Mouse (Mus musculus) activated CD4-positive, CD25-positive, alpha-beta regulatory T cell, adult 4 months (primary cell): ENCODE measurements around the gene Wbp1l. TPM values are rescaled to one million over a fixed set of nuclear protein-coding genes. Genes with fewer than 3 reads are reported as not detected.

Experiments
- ATAC-seq: one replicate; pipeline ENCODE4 v1.8.0; 2017
- polyA plus RNA-seq, 2 experiments: library from polyadenylated mRNA; unstranded; fragments of 100-300 nt; shearing (Covaris generic); gene quantifications; one replicate each; pipeline ENCODE4 v1.2.1; 2017

Wbp1l gene
- polyA plus RNA-seq, 2 experiments from 2014 or later, result 19.7 to 20.0 TPM

DNA sequence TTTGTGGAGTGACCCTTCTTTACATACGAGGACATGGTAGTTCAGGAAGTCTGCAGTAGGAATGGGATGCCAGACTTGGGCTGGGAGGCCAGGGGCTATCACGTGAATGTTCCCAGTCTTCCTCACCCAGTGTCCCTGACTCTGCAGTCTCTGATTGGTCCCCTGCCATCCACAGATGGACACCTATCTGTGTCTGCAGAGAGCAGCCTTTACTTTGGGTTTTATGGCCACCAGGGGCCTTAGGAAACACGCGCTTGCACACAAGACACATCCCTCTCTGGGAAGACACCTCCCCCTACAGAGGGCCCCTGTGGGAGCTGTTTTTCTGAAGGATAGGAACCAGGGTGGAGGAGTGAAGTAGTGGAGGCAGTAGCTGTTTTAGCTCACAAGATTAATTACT is 62.6 kb downstream of the Wbp1l start:
- no peak for ATAC-seq

DNA sequence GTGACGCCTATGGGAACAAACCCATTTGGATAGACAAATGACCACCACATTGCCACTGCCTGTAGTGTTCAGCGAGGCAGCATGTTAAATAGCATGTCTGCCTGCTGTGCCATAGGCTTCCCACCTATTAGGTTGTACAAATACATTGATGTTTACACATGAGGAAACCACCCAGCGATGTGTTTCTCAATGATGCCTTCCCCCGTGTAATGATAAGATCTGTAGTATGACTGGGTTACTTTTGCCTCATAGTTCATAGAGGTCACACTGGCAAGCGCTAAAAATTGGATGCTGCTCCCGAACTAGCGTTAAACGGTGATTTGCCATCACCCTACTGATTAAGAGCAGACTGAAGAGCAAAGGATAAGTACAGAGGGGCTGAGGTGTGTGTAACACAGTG is 63.3 kb downstream of the Wbp1l start:
- ATAC-seq, result no peak

DNA sequence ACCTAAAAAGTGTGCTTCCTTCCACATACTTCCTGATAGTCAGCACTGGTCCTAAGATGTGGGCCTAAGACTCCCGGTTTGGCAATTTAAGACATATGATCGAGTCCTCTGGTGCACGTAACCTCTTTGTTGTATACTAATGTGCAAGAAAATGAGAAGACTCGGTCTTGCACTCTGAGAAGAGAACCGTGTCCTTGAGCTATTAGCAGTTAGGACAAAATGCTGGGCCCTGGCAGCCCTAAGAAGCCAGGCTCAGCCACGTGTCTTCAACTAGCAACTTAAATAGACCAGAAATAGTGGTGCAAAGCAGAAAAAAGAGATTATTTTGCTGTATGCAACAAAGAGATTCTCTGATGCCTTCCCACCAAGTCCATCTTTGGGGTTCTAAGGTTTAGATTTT is 63.9 kb downstream of the Wbp1l start:
- ATAC-seq, result no peak

DNA sequence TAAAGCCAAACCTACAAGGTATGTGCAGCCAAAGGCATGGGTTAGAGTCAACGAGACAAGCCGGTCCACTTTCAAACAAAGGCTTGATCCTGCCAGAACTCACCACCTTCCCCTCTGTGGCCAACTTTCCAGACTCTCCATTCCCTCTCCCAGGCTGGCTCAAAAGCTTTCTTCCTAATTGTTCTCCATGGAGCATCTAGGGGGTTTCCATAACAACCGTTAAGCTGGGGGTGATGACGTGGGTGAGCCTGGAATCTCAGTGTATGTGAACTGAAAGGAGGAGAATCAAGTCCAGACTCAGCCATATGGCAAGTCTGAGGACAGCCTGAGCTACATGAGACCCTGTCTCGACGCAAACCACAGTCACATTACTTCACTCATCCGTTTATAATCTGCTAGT is 66.6 kb downstream of the Wbp1l start:
- no peak for ATAC-seq

DNA sequence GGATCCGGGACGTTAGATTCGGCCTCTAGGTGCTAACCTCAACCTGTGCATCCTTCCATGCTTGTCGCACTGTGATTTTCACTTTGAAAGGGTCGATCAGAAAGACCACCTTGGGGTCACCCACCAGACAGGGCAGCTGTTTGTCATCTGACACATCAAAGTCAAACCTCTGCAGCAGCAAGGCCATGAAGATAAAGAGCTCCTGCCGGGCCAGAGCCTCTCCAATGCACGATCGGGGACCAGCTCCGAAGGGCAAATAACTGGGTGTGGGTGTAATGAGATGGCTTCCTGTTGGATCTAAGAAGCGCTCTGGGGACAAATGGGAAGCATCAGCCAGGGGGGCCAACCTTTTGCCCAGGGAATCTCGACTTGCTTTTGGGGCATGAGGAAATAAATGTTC is 68.4 kb downstream of the Wbp1l start:
- no peak for ATAC-seq

DNA sequence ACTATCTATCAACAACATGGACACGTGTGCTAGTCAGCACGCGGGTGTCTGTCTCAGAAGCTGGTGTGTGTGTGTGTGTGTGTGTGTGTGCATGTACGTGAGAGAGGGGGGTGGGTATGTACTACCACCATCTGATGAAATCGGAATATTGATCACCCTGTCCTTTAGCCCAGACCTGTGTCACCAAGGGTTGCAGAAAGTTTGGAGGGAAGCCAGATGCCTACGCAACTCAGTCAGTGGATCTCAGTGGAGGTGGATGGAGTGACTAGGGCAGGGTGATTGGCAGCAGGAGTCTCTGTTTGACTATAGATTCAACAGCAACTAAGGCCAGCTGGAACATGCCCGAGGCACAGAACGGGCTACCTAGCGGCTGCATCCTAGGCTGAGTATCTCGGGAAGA is 69.4 kb downstream of the Wbp1l start:
- ATAC-seq, result no peak

DNA sequence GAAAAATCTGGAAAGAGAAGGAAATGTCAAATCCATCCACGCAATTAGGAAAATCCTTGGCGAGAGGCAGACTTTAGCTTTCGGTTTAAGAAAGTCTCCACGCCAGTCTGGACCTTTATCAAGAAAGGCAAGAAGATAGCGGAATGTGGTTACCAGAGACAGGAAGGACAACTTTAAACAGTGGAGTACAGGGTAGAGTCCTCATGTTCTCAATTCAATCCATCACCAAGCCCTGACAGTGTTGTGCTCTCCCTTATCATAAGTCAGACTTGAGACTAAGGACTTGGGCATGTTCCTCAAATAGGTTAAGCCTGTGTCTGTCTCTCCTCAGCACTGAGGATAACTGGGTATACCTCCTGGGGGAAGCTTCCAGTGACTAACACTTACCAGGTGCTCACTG is 70.9 kb downstream of the Wbp1l start:
- ATAC-seq, result no peak

DNA sequence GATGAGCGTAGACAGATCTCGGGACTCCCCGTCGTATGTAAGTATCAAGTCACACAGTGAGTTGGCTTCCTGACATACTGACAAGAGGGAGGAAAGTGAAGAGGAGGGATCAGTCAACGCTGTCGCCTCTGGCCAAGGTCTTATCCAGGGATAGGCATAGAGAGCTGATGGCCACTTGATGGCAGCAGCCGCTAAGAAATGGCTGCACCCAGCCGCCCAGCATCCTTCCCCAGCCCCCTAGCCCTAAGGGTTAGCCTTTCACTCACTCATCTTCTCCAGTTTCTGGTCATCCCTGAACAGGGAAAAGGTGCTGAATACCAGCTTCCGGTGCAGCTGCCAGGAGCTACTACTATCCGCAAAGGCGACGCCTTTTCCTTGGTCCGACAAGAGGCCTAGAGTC is 71.8 kb downstream of the Wbp1l start:
- no peak for ATAC-seq

DNA sequence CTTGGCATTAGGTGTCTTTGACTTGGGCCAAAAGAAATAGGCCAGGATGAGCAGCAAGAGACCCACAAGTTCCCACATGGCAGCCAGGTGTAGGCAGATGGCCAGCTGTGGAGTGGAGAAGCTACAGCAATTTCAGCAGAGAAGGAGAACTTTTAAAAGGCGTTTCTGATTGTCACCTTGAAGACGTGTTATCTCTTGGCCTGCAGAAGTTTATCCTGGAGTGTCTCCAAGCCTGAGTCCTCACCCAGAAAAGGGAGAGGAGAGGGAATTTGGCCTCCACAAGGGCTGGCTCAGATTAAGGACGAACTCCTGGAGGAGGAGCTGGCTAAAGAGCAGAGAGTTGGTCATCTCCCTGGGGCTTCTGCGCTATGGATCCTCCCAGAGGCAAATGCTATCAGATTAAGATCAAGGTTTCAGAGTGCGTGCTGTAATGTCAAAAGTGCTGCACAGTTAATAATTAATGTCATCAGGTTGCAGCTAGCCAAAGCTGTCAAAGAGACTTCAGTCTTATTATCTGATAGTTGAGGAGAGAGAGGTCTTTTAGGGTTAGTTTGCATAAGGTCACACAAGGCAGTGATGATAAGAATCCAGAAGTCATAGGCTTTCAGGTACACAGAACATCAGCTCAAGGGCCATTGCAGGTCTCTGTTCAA is 74.0 kb downstream of the Wbp1l start, which contains the start of gene Cyp17a1:
TSS of gene Cyp17a1 (minus strand) at position 407 of the 653 bp plus-strand sequence.
- ATAC-seq, result no peak

DNA sequence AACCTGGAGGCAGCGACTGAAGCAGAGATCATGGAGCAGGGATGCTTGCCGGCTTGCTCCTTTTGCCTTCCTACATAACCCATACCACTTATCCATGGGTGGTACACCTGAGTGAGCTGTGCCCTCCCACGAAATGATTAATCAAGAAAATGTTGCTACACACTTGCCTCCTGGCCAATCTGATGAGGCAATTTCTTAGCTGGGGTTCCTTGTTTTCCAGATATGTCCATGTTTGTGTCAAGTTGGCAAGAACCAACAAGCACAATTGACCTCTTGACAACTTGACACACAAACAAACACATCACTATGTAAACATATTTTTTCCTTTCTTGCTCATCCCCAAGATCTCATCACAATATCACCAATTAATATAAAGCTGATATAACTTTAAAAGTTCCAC is 76.8 kb downstream of the Wbp1l start:
- ATAC-seq, result no peak

DNA sequence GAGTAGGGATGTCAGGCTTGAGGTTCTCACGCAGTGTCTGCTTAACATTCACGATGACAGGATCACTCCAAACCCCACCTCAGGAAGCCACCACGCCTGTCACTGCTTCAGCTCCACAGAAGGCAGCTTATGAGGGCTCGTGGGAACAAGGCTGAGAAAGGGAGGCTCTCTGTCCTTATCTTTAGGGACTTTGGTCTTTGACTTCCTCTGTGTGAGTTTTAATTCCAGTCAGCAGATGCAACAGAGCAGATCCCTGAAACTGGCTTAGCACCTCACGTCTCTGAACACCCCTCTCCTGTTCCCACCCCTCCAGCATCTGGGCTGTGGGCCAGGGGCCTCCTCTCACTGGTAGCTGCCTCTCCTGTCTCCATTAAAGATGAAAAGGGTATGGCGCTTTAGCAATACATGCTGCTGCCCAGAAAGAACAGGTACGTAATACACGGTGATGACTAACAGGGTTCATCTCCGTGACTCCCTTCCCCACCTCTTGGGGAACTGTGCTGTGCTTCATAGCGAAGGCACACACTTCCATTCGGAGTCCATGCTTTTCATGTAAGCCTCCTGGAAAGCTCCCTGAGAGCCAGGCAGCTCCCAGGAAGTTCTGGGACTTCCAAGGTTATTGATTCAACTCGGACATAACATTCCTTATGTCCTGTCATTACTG is 81.0 kb downstream of the Wbp1l start:
- ATAC-seq, result no peak

DNA sequence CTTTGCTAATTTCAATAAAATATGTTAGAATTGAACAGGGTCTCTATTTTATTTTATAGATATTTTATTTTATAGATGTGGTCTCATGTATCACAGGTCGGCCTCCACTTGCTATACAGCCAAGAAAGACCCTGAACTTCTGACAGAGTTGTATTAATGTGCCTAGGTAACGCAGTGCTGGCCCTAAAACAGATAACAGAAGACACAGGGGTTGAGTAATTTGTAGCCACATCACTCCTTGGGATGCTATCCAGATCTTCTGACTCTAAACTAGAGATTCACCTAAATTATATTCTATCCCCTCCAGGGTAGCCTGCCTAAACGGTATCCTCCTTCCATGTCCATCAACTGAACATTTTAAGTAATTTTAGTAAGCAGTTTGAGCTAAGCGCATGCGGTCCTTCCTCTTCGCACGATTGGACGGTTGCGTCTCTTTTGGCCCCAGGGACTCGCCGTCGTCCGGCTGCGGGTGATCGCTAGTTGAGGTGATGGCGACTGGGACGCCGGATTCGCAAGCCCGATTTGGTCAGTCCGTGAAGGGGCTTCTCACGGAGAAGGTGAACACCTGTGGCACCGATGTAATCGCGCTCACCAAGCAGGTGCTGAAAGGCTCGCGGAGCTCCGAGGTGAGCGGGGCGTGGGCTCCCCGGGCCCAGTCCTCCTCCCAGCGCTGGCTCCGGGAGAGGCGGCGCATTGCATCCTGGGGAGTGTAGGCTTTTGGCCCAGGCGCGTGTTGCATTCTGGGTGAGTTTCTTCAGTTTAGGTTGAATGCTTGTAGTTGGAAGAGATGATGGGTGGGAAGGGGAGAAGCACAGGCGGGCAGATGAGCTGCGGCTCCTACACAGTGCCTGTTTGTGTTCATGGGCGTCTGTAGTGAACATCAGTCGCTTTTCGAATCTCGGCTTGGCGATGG is 90.8 kb downstream of the Wbp1l start, which contains the start of gene Borcs7:
TSS of gene Borcs7 (plus strand) at position 447 of the 913 bp plus-strand sequence.
- ATAC-seq, result peak; percentile 98

DNA sequence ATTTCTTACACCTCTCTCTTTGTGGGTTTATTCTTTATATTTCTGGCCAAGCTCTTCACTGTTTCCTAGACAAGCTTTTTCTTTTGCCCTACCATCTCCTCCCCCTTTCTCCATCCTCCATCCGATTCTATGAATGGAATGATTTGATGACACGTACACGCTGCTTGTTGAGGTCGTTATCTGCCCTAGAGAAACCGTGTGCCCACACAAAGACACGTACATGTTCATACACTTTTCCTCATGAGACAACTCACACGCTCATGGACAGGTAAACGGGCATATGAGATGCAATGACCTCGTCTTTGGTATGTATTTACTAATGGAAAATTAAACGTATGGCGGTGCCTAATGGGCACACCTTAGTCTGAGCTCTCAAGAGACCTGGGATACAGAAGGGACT is 91.5 kb downstream of the Wbp1l start:
- ATAC-seq, result no peak

DNA sequence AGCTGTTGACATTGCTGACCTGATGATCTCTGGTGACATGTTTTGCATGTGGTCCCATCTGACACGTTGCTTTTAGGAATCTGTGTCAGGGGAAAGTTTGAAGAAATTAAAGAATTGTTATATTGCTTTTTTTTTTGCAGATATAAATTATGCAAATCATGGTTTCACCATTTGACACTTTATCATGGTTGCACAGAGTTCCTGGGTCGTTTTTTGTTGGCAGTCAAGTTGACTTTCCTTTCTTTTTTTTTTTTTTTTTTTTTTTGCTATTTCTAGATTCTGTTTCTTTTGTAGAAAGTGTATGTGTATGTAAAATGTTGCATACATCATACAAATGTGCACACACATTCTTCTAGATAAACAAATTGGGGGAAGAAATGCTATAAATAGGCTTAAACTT is 92.2 kb downstream of the Wbp1l start:
- ATAC-seq, result no peak

DNA sequence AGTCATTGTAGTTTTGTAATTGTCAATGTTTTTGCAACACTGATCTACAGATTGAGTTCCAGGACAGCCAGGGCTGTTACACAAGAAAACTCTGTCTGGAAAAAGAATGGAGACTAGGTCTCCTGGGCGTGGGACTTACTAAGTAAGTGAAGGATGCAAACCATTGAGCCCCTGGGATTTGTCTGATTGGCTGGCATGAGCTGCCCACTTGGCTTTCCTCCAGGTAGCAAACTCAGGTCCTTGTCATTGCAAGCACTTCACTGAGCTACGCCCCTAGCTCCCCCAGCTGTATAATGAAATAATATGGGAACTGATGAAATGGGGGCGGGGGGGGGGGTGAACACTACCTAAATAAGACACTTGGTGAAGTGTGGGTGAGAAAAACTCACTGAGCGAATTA is 94.3 kb downstream of the Wbp1l start:
- no peak for ATAC-seq

DNA sequence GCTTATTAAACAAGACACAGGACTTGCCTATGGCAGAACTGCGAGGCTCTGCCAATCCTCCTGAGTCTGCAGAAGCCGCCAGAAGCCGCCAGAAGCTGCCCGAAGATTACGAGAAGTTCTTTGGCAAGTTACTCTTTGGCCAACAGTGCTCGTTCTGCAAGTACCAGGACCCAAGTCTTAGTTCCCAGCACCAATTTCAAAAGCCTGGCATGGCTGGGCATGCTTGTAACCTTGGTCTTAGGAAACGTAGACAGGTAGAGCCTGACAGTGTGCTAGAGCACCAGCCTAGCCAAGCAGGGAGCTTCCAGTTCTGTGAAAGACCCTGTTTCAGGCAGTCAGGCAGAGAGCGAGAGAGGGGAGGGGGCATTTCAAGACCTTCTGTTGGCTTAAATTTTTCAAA is 97.6 kb downstream of the Wbp1l start:
- ATAC-seq, result no peak

DNA sequence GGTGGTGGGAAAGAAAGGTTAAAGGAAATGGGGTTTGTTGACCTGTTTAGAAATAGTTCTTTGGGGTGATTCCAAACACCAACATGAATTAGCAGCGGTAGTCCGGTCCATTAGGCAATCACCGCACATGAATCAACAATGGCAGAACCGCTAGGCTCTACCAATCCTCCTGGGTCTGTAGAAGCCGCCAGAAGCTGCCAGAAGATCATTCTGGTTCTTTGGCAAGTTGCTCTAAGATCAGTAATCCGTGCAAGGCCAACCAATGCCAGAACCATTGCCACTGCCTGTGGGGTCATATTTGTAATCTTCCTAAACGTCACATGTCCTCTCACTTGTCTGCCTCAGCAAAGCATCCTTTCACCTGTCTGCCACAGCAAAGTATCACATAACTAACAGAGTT is 98.1 kb downstream of the Wbp1l start:
- ATAC-seq, result no peak

DNA sequence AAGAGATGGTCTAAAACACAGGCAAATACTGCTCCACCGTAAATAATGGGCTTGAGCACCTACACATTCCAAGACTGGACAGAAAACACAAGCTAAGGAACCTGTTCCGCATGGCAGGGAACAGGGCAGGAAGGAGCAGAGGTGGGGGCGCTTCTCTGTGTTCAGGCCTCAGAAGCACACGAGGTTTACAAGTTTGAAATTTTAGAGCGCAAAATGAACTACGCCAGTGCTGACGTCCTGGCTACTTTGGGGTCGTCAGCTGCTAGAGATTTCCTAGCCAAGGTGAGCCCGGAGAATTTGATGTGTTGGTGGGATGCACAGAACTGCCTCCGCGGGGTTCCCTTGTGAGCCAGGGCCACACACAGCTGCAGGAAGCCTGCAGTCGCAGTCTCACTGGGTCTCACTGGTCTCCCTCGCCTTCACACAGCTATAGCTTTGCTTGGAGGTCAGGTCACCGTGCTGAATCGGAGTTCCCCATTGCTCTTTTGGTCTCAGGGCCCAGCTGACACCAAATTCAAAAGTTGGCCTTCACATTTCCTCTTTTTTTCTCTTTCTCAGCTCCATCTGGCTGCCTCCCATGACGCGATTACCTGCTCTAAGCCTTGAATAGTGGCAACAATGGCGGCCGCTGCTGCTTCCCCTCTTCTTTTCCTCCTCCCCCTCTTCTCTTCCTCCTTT is 99.1 kb downstream of the Wbp1l start:
- ATAC-seq, result no peak

DNA sequence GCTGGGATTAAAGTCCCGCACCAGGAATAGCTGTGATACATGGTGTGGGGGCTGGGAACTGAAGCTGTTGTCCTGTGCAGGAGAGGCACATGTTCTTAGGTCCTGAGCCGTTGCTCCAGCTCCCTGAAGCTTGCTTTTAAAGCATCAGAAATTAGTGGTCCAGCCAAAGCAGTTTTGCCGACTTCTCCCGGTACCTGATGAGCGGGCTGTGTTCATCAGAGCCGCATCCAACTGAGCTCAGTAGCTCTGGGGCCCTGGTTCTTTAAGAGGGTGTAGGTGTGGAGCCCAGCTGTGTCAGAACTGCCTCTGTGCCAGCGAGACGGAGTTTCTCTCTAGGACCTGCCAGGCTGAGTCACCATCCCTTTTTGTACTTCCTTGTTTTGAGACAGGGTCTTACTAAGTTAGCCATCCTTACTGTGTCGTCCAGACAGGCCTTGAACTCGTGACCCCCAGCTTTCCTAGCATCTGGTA is 100.2 kb downstream of the Wbp1l start:
- no peak for ATAC-seq

DNA sequence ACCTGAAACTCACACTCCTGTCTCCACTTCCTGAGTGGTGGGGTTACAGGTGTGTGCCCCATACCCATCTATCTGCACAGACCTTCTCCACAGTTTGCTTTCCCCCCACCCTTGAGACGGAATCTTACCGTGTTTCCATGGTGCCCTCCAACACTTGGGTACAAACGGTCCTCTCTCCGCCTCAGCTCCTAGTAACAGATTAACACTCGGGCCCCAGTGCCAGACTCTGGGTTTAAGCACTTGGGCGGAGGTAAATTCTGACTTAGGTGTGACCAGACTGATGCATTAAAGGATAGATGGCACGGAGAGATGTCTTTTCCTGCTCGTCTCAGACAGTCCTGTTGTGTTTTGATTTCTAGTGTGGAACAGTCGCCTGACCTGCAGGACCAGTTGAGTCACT is 102.3 kb downstream of the Wbp1l start:
- no peak for ATAC-seq

DNA sequence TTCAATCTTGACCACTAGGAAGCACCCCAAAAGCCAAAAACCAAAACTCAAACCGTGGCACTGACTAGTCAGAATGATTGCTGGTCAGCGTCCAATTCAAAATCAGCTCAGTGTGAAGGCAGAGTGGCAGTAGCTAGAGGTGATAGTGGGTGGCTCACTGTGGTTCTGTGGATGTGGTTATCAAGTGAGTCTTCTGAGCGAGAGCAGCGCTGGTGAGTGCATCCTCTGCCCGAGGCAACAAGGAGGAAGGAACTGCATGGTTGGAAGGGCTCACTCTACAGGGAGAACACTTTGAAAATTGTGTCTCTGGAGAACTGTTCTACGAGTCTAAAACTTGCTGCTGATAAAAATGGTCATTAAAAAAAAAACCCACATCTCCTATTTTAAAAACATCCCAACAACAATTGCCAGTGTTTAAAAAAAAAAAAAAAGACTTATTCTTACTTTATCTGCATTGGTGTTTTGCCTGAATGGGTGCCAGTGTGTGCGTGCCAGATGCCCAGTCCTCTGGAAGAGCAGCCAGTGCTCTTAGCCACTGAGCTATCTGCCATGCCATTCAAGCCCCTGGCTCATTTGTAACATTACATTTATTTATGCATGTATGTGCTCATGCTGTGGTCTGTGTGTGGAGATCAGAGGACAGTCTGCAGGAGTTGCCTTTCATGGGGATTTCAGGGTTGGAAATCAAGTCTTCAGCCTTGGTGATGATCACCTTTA is 107.1 kb downstream of the Wbp1l start:
- no peak for ATAC-seq
